Mouse (Mus musculus) left cerebral cortex, adult 11 months (tissue): ENCODE measurements around the gene Spock1.

Source experiments
- DNase-seq: peaks from one replicate; pipeline ENCODE4 v3.0.0; 2022; ENCODE audit warnings: low spot score

Spock1 gene

GRCm38 (mm10) chr13:57727716-57728115, 180.4 kb downstream of the Spock1 start:
- DNase-seq = no peak

GRCm38 (mm10) chr13:57726654-57727053, 181.5 kb downstream of the Spock1 start:
- DNase-seq = no peak

GRCm38 (mm10) chr13:57722329-57722936, 185.7 kb downstream of the Spock1 start:
- DNase-seq = no peak

GRCm38 (mm10) chr13:57721524-57722279, 186.4 kb downstream of the Spock1 start:
- peak; percentile 18 for DNase-seq

GRCm38 (mm10) chr13:57718087-57718486, 190.0 kb downstream of the Spock1 start:
- no peak for DNase-seq

- DNase-seq = no peak
Observed at GRCm38 (mm10) chr13:57712910-57713309, 195.2 kb downstream of the Spock1 start.

GRCm38 (mm10) chr13:57708425-57708824, 199.7 kb downstream of the Spock1 start:
- DNase-seq = no peak

- DNase-seq = no peak
Observed at GRCm38 (mm10) chr13:57702966-57703365, 205.2 kb downstream of the Spock1 start.

GRCm38 (mm10) chr13:57696685-57697084, 211.4 kb downstream of the Spock1 start:
- DNase-seq = no peak

GRCm38 (mm10) chr13:57688926-57689325, 219.2 kb downstream of the Spock1 start:
- peak; percentile 42 for DNase-seq

GRCm38 (mm10) chr13:57686437-57686836, 221.7 kb downstream of the Spock1 start:
- no peak for DNase-seq

GRCm38 (mm10) chr13:57685201-57685600, 222.9 kb downstream of the Spock1 start:
- DNase-seq = no peak

- no peak for DNase-seq
Observed at GRCm38 (mm10) chr13:57679591-57679990, 228.5 kb downstream of the Spock1 start.

- DNase-seq = no peak
Observed at GRCm38 (mm10) chr13:57676820-57677219, 231.3 kb downstream of the Spock1 start.

- DNase-seq = no peak
Observed at GRCm38 (mm10) chr13:57673399-57673798, 234.7 kb downstream of the Spock1 start.

GRCm38 (mm10) chr13:57672762-57673161, 235.4 kb downstream of the Spock1 start:
- no peak for DNase-seq

GRCm38 (mm10) chr13:57671919-57672318, 236.2 kb downstream of the Spock1 start:
- no peak for DNase-seq

- no peak for DNase-seq
Observed at GRCm38 (mm10) chr13:57671322-57671721, 236.8 kb downstream of the Spock1 start.

GRCm38 (mm10) chr13:57667621-57668020, 240.5 kb downstream of the Spock1 start:
- DNase-seq = no peak

- no peak for DNase-seq
Observed at GRCm38 (mm10) chr13:57666173-57666842, 241.8 kb downstream of the Spock1 start.

GRCm38 (mm10) chr13:57662554-57662953, 245.6 kb downstream of the Spock1 start:
- no peak for DNase-seq

GRCm38 (mm10) chr13:57660523-57660922, 247.6 kb downstream of the Spock1 start:
- DNase-seq = no peak

- no peak for DNase-seq
Observed at GRCm38 (mm10) chr13:57659872-57660271, 248.3 kb downstream of the Spock1 start.
